ENCODE assay signal across 9 mouse cellular contexts in genomic region chr16:95093753-95094152, GRCm38 (mm10).
DNase-seq lines count a peak whose midpoint lies in the region; ATAC-seq and TF ChIP-seq lines count a peak whose summit lies in the region.
"Had no signal": no experiment of that assay in that cellular context is flagged by ENCODE, and none has a peak within 500 bp of the region (broad histone marks: within the 10 kb centered on the region; RNA-seq: fewer than 3 reads in every experiment).

No protein-coding gene starts in this region.

- 22% methylated on average over 10 of the region's 10 CpGs for WGBS in liver, embryonic 12.5 days (ENCODE audit: insufficient replicate concordance)
- 25% methylated on average over 10 of the region's 10 CpGs for WGBS in stomach, embryonic 15.5 days

- no peaks in the 10 kb centered on the region for H3K9me3 ChIP-seq in liver, embryonic 12.5 days (replicated peaks)
- H3K9me3 ChIP-seq in stomach, embryonic 15.5 days: no peaks in the 10 kb centered on the region
- H3K9me3 ChIP-seq: midbrain, embryonic 12.5 days had no signal

- no peaks in the 10 kb centered on the region for H3K36me3 ChIP-seq in liver, embryonic 12.5 days
- H3K36me3 ChIP-seq in stomach, embryonic 15.5 days: no peaks in the 10 kb centered on the region
- H3K36me3 ChIP-seq: midbrain, embryonic 12.5 days had no signal

- intact Hi-C loops in left cerebral cortex, adult 2 months (cut with DNase I): no loop called here

- H3K4me3 ChIP-seq in liver, embryonic 12.5 days: no peak overlapping the region
- no peak overlapping the region for H3K4me3 ChIP-seq in stomach, embryonic 15.5 days (replicated peaks)
- H3K4me3 ChIP-seq in left cerebral cortex, adult 2 months: no peak overlapping the region
- H3K4me3 ChIP-seq: midbrain, embryonic 12.5 days had no signal

- no peak overlapping the region for H3K27ac ChIP-seq in liver, embryonic 12.5 days
- H3K27ac ChIP-seq in stomach, embryonic 15.5 days: no peak overlapping the region
- no peak overlapping the region for H3K27ac ChIP-seq in left cerebral cortex, adult 2 months
- H3K27ac ChIP-seq: midbrain, embryonic 12.5 days had no signal

- H3K27me3 ChIP-seq in liver, embryonic 12.5 days (replicated peaks): no peaks in the 10 kb centered on the region
- no peaks in the 10 kb centered on the region for H3K27me3 ChIP-seq in stomach, embryonic 15.5 days (replicated peaks)
- H3K27me3 ChIP-seq: midbrain, embryonic 12.5 days had no signal

- H3K4me1 ChIP-seq in liver, embryonic 12.5 days: no peaks in the 10 kb centered on the region
- H3K4me1 ChIP-seq in stomach, embryonic 15.5 days: no peaks in the 10 kb centered on the region
- H3K4me1 ChIP-seq: midbrain, embryonic 12.5 days had no signal

- no peak overlapping the region for H3K9ac ChIP-seq in liver, embryonic 12.5 days
- no peak overlapping the region for H3K9ac ChIP-seq in stomach, embryonic 15.5 days
- H3K9ac ChIP-seq: midbrain, embryonic 12.5 days had no signal

- no peak for ATAC-seq in liver, embryonic 12.5 days
- peak; percentile 56; the same call in 1 of the 2 replicates for ATAC-seq in stomach, embryonic 15.5 days (ENCODE audit: insufficient read depth, low FRiP score, low read depth)

- H3K4me2 ChIP-seq in liver, embryonic 12.5 days: no peak overlapping the region
- no peak overlapping the region for H3K4me2 ChIP-seq in stomach, embryonic 15.5 days
- H3K4me2 ChIP-seq: midbrain, embryonic 12.5 days had no signal

- TF ChIP-seq CTCF in left cerebral cortex, adult 2 months (IDR thresholded peaks at IDR 0.05): no peak

- DNase-seq in liver: peak; percentile 19
- DNase-seq in R1 (ENCODE audit: low read depth, low spot score): peak; percentile 72
- DNase-seq in fibroblast of lung, adult 2 months (ENCODE audit: low read depth): peak; percentile 17
- DNase-seq in kidney, postnatal 36 days: peak; percentile 1 to 51
- no peak for DNase-seq in left cerebral cortex, adult 2 months (ENCODE audit: extremely low spot score in 1 of 2, low spot score in 2 of 2)
- DNase-seq in natural killer cell, adult 2 months (ENCODE audit: low spot score in 2 of 2): no peak

Comparison
In these comparisons a context has a peak if more than half of its experiments do, and no peak if none do; other contexts are left out.
1. DNase-seq: peak in liver (single experiment), R1 (single experiment), fibroblast of lung, adult 2 months (single experiment) and kidney, postnatal 36 days (2 of 2); none in left cerebral cortex, adult 2 months (0 of 2) and natural killer cell, adult 2 months (0 of 2).